ENCODE assay signal across 10 mouse cellular contexts in genomic region chr15:101097985-101098651, GRCm38 (mm10). TPM values are rescaled to one million over a fixed set of nuclear protein-coding genes. Genes with fewer than 3 reads are reported as not detected.
DNase-seq lines count a peak whose midpoint lies in the region; ATAC-seq and TF ChIP-seq lines count a peak whose summit lies in the region.
"Had no signal": no experiment of that assay in that cellular context is flagged by ENCODE, and none has a peak within 500 bp of the region (broad histone marks: within the 10 kb centered on the region; RNA-seq: fewer than 3 reads in every experiment).

No protein-coding gene starts in this region.

- H3K4me2 ChIP-seq in liver, embryonic 12.5 days: peak overlapping the region; percentile 43

- peaks cover 38% of the 10 kb centered on the region for H3K4me1 ChIP-seq in heart, embryonic 10.5 days
- peaks cover 12% of the 10 kb centered on the region for H3K4me1 ChIP-seq in liver, embryonic 12.5 days
- H3K4me1 ChIP-seq in testis, adult 2 months (ENCODE audit: control insufficient read depth, insufficient read depth, low read length): peaks cover 17% of the 10 kb centered on the region

- H3K4me3 ChIP-seq in heart, embryonic 10.5 days: peak overlapping the region; percentile 43
- H3K4me3 ChIP-seq in liver, embryonic 12.5 days: no peak overlapping the region
- H3K4me3 ChIP-seq in testis, adult 2 months (ENCODE audit: control insufficient read depth, low read depth, low read length): peak overlapping the region; percentile 4; the same call in 1 of the 2 replicates
- H3K4me3 ChIP-seq: heart, adult 2 months had no signal

- H3K9me3 ChIP-seq in heart, embryonic 10.5 days: no peaks in the 10 kb centered on the region
- no peaks in the 10 kb centered on the region for H3K9me3 ChIP-seq in liver, embryonic 12.5 days (replicated peaks)

- H3K27ac ChIP-seq in heart, embryonic 10.5 days: peak overlapping the region; percentile 67
- H3K27ac ChIP-seq in liver, embryonic 12.5 days: no peak overlapping the region
- peak overlapping the region; percentile 1; the same call in 1 of the 2 replicates for H3K27ac ChIP-seq in testis, adult 2 months (ENCODE audit: control insufficient read depth, insufficient read depth, low read depth, low read length)
- H3K27ac ChIP-seq: heart, adult 2 months had no signal

- no peak overlapping the region for H3K9ac ChIP-seq in liver, embryonic 12.5 days

- ATAC-seq in granulocyte monocyte progenitor cell, adult 5-6 weeks (replicated peaks; ENCODE audit: poor library complexity, severe bottlenecking): peak; percentile 67
- no peak for ATAC-seq in liver, embryonic 12.5 days
- no peak for ATAC-seq in CD4-positive, CD25-positive, alpha-beta regulatory T cell, adult 4 months
- ATAC-seq in monocyte, adult 5-6 weeks (replicated peaks; ENCODE audit: insufficient number of reproducible peaks, low FRiP score, low TSS enrichment, poor library complexity, severe bottlenecking): no peak

- peaks cover 36% of the 10 kb centered on the region for H3K27me3 ChIP-seq in heart, embryonic 10.5 days (ENCODE audit: insufficient read depth, poor library complexity, severe bottlenecking)
- H3K27me3 ChIP-seq in liver, embryonic 12.5 days (replicated peaks): peaks cover 32% of the 10 kb centered on the region
- no peaks in the 10 kb centered on the region for H3K27me3 ChIP-seq in testis, adult 2 months (ENCODE audit: control insufficient read depth, insufficient read depth, low read length)

- no peak for TF ChIP-seq POLR2A in testis, adult 2 months (IDR thresholded peaks at IDR 0.05; ENCODE audit: control insufficient read depth, low read depth, low read length)

- H3K36me3 ChIP-seq in heart, embryonic 10.5 days: no peaks in the 10 kb centered on the region
- H3K36me3 ChIP-seq in liver, embryonic 12.5 days: no peaks in the 10 kb centered on the region
- H3K36me3 ChIP-seq in testis, adult 2 months (ENCODE audit: control insufficient read depth, insufficient read depth, low read length): no peaks in the 10 kb centered on the region

- WGBS in heart, embryonic 10.5 days: 3% methylated on average over 28 of the region's 28 CpGs
- WGBS in liver, embryonic 12.5 days (ENCODE audit: insufficient replicate concordance): 7% methylated on average over 28 of the region's 28 CpGs

- no peak for TF ChIP-seq CTCF in testis, adult 2 months (IDR thresholded peaks at IDR 0.05; ENCODE audit: control insufficient read depth, insufficient read depth, insufficient replicate concordance, low read depth, low read length)

- no peak for DNase-seq in heart, embryonic 10.5 days (ENCODE audit: low spot score)
- no peak for DNase-seq in heart, adult 18-20 months
- DNase-seq in adrenal gland, postnatal 36 days: peak; percentile 45 to 48

RNA-seq across cellular contexts. Expression of gene Ankrd33, which starts 17.4 kb away (rescaled TPM):
- polyA plus RNA-seq in heart, embryonic 10.5 days (2016; fragmentation: Nextera tagmentation; extraction: Ambion mirVana): not detected in 2 replicates
- total RNA-seq in heart, adult 18-20 months (2021): not detected
- total RNA-seq in adrenal gland, postnatal 36 days (2021): under 1 TPM; 0.56 to 0.99 TPM
- total RNA-seq in granulocyte monocyte progenitor cell, adult 5-6 weeks (2014; fragmentation: Nextera tagmentation): not detected in 2 replicates
- total RNA-seq in granulocyte monocyte progenitor cell, adult 5-6 weeks (2017): not detected in 2 replicates
- not detected in 2 replicates for polyA plus RNA-seq in liver, embryonic 12.5 days (2016; fragmentation: Nextera tagmentation; extraction: Ambion mirVana)
- not detected in 2 replicates for polyA plus RNA-seq in testis, adult 2 months (2012; rRNA removed)
- not detected for polyA plus RNA-seq in CD4-positive, CD25-positive, alpha-beta regulatory T cell, adult 4 months (2017; shearing (Covaris generic))
- not detected in 3 replicates for total RNA-seq in monocyte, adult 5-6 weeks (2017)
- total RNA-seq: heart, adult 2 months had no signal
- polyA plus RNA-seq: heart, adult 2 months; spleen, adult 2 months had no signal

RNA-seq across cellular contexts. Expression of gene Fignl2, which starts 19.8 kb away (rescaled TPM):
- polyA plus RNA-seq in heart, embryonic 10.5 days (2016; fragmentation: Nextera tagmentation; extraction: Ambion mirVana): 0.28 and 0.60 TPM in 2 replicates
- total RNA-seq in heart, adult 18-20 months (2021): 1 to 10 TPM; 1.1 to 1.2 TPM
- total RNA-seq in adrenal gland, postnatal 36 days (2021): 1 to 10 TPM; 9.4 to 9.9 TPM
- not detected in 2 replicates for total RNA-seq in granulocyte monocyte progenitor cell, adult 5-6 weeks (2014; fragmentation: Nextera tagmentation)
- total RNA-seq in granulocyte monocyte progenitor cell, adult 5-6 weeks (2017): not detected in 2 replicates
- 0.17 and 0.25 TPM in 2 replicates for polyA plus RNA-seq in liver, embryonic 12.5 days (2016; fragmentation: Nextera tagmentation; extraction: Ambion mirVana)
- polyA plus RNA-seq in testis, adult 2 months (2012; rRNA removed): 0.44 and 0.46 TPM in 2 replicates
- polyA plus RNA-seq in CD4-positive, CD25-positive, alpha-beta regulatory T cell, adult 4 months (2017; shearing (Covaris generic)): not detected
- 0.57 TPM in 1 of 3 replicates, not detected in the others for total RNA-seq in monocyte, adult 5-6 weeks (2017)

RNA-seq across cellular contexts. Expression of gene Acvrl1, which starts 30.2 kb away (rescaled TPM):
- 2.7 and 5.2 TPM in 2 replicates for polyA plus RNA-seq in heart, embryonic 10.5 days (2016; fragmentation: Nextera tagmentation; extraction: Ambion mirVana)
- 10 to 100 TPM; 26.5 to 27.9 TPM for total RNA-seq in heart, adult 18-20 months (2021)
- 10 to 100 TPM; 13.4 to 17.5 TPM for total RNA-seq in adrenal gland, postnatal 36 days (2021)
- total RNA-seq in granulocyte monocyte progenitor cell, adult 5-6 weeks (2014; fragmentation: Nextera tagmentation): 0.30 TPM in 1 of 2 replicates, not detected in the other
- 0.73 and 2.7 TPM in 2 replicates for total RNA-seq in granulocyte monocyte progenitor cell, adult 5-6 weeks (2017)
- polyA plus RNA-seq in liver, embryonic 12.5 days (2016; fragmentation: Nextera tagmentation; extraction: Ambion mirVana): 1.8 TPM in 2 replicates
- polyA plus RNA-seq in testis, adult 2 months (2012; rRNA removed): 3.5 and 4.8 TPM in 2 replicates
- 1 to 10 TPM; 3.8 to 5.2 TPM for polyA plus RNA-seq in CD4-positive, CD25-positive, alpha-beta regulatory T cell, adult 4 months (2017; shearing (Covaris generic))
- total RNA-seq in monocyte, adult 5-6 weeks (2017): 8.5 to 20.0 TPM (median 11.2 TPM) in 3 replicates

RNA-seq across cellular contexts. Expression of gene Gm47841, which starts 50.9 kb away (rescaled TPM):
- polyA plus RNA-seq in heart, embryonic 10.5 days (2016; fragmentation: Nextera tagmentation; extraction: Ambion mirVana): not detected in 2 replicates
- total RNA-seq in heart, adult 18-20 months (2021): not detected
- total RNA-seq in adrenal gland, postnatal 36 days (2021): under 1 TPM in 1 of 2 experiments, not detected in 1; 0.26 TPM
- not detected in 2 replicates for total RNA-seq in granulocyte monocyte progenitor cell, adult 5-6 weeks (2014; fragmentation: Nextera tagmentation)
- total RNA-seq in granulocyte monocyte progenitor cell, adult 5-6 weeks (2017): not detected in 2 replicates
- polyA plus RNA-seq in liver, embryonic 12.5 days (2016; fragmentation: Nextera tagmentation; extraction: Ambion mirVana): not detected in 2 replicates
- polyA plus RNA-seq in testis, adult 2 months (2012; rRNA removed): 79.8 and 97.0 TPM in 2 replicates
- polyA plus RNA-seq in CD4-positive, CD25-positive, alpha-beta regulatory T cell, adult 4 months (2017; shearing (Covaris generic)): not detected
- total RNA-seq in monocyte, adult 5-6 weeks (2017): not detected in 3 replicates
- total RNA-seq: heart, adult 2 months had no signal
- polyA plus RNA-seq: heart, adult 2 months; spleen, adult 2 months had no signal

Comparison
In these comparisons a context has a peak if more than half of its experiments do, and no peak if none do; other contexts are left out.
1. DNase-seq: peak in adrenal gland, postnatal 36 days (2 of 2); none in heart, embryonic 10.5 days (single experiment) and heart, adult 18-20 months (0 of 2).